Mouse (Mus musculus) intestine, embryonic 16.5 days (tissue): ENCODE measurements around the gene Slc26a10. TPM values are rescaled to one million over a fixed set of nuclear protein-coding genes. Genes with fewer than 3 reads are reported as not detected.

Source experiments
- ATAC-seq: fragments of 200-750 bp; cut with Nextera tagmentation; 2 replicates; pipeline ENCODE4 v1.8.0; 2017; ENCODE audit warnings: moderate TSS enrichment, moderate library complexity
- H3K27ac ChIP-seq: fragments of 300-500 bp; sonication (generic); 2 replicates; pipeline ENCODE4 v1.5.1; 2014; ENCODE audit warnings: mild to moderate bottlenecking, low read length
- H3K27me3 ChIP-seq: fragments of 300-500 bp; sonication (generic); replicated peaks from 2 replicates; pipeline ENCODE4 v1.6.1; 2014; ENCODE audit warnings: low read length, control low read depth, mixed read lengths; ENCODE audit not compliant: control insufficient read depth, insufficient read depth
- H3K36me3 ChIP-seq: fragments of 300-500 bp; sonication (generic); 2 replicates; pipeline ENCODE4 v1.6.1; 2014; ENCODE audit warnings: low read length, control low read depth; ENCODE audit not compliant: control insufficient read depth, insufficient read depth
- H3K4me1 ChIP-seq: fragments of 300-500 bp; sonication (generic); 2 replicates; pipeline ENCODE4 v1.6.1; 2014; ENCODE audit warnings: low read length, control low read depth, mixed read lengths; ENCODE audit not compliant: control insufficient read depth, insufficient read depth
- H3K4me2 ChIP-seq: fragments of 300-500 bp; sonication (generic); 2 replicates; pipeline ENCODE4 v1.6.1; 2014; ENCODE audit warnings: low read depth, low read length, control low read depth
- H3K4me3 ChIP-seq: fragments of 300-500 bp; sonication (generic); 2 replicates; pipeline ENCODE4 v1.5.1; 2014; ENCODE audit warnings: mild to moderate bottlenecking, low read length
- H3K9ac ChIP-seq: fragments of 300-500 bp; sonication (generic); 2 replicates; pipeline ENCODE4 v1.6.1; 2014; ENCODE audit warnings: low read depth, low read length
- H3K9me3 ChIP-seq: fragments of 300-500 bp; sonication (generic); 2 replicates; pipeline ENCODE4 v1.6.1; 2016; ENCODE audit warnings: low read length, control low read depth; ENCODE audit not compliant: control insufficient read depth
- WGBS: fragments of 180-500 bp; shearing (Covaris S2); extraction: QIAGEN DNeasy Blood & Tissue Kit; methylation state at CpG from one replicate; pipeline ENCODE4 v1.1.7; 2014; 5-methylcytosine and 5-hydroxymethylcytosine counted together
- polyA plus RNA-seq: library from polyadenylated mRNA; unstranded; fragments of >200 nt; fragmentation: Nextera tagmentation; extraction: Ambion mirVana; gene quantifications from 2 replicates; pipeline ENCODE4 v1.2.1, GENCODE M21; 2015

Slc26a10 gene
- polyA plus RNA-seq, 1 experiment from 2014 or later, result 1.1 TPM

DNA sequence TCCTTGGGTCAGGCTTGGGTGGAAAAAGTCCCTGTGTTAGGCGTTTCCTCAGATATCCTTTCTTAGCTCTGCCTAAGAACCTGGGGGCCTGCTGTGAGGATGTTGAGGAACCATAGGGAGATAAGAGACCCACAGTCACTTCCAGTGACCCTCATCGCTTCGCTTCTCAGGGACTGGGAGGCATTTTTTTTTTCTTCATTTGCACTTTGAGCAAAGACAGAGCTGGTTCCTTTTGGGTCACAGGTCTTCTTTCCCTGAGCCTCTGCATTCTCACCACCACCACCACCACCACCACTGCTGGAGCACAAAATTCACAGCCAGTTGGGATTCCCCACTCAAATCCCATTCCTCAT lies 226 bp upstream of the Slc26a10 start:
- Histone ChIP-seq H3K4me2 (no peak overlapping the region), H3K4me3 (no peak overlapping the region), H3K27me3 (peaks cover 47% of the 10 kb centered on the region)

GRCm38 (mm10) chr10:127178286-127179027 lies 2.0 kb downstream of the Slc26a10 start:
- no peaks in the 10 kb centered on the region for H3K36me3 ChIP-seq
- H3K27ac ChIP-seq, result no peak overlapping the region
- 6% methylated on average over 41 of the region's 41 CpGs for WGBS
- no peaks in the 10 kb centered on the region for H3K9me3 ChIP-seq
- H3K27me3 ChIP-seq, result peaks cover 45% of the 10 kb centered on the region
- no peak for ATAC-seq
- H3K9ac ChIP-seq, result 0 out of 2 replicates have a peak overlapping the region, but pooled peaks have one; percentile 37
- peak overlapping the region; percentile 69 for H3K4me2 ChIP-seq
- H3K4me3 ChIP-seq, result peak overlapping the region; percentile 45
- H3K4me1 ChIP-seq, result peaks cover 18% of the 10 kb centered on the region

More for the DNA sequence above, 226 bp upstream of the Slc26a10 start:
- ATAC-seq, result no peak
- H3K4me1 ChIP-seq, result peaks cover 26% of the 10 kb centered on the region
- H3K9ac ChIP-seq, result no peak overlapping the region
- H3K36me3 ChIP-seq, result no peaks in the 10 kb centered on the region
- H3K9me3 ChIP-seq, result no peaks in the 10 kb centered on the region
- 43% methylated on average over 3 of the region's 3 CpGs for WGBS
- H3K27ac ChIP-seq, result no peak overlapping the region

DNA sequence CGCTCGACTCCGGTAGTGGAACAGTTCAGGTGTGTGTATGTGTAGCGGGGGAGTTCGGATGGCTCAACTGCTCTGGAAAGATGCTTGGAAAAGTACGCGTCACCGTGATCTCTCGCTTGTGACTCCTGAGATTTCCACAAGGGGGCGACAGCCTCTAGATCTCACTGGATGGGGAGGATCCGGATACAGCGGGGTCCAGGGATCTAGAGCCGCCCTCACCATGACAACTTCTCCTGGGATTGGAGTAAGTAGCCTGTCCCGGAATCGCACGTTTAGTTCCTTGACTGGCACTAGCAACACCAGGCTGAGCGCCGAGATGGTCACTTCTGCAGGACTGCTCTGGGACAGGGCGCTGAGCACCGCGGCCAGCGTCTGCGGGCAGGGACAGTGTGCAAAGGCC lies 2.7 kb downstream of the Slc26a10 start:
- H3K4me2 ChIP-seq, result peak overlapping the region; percentile 69
- peak overlapping the region; percentile 45 for H3K4me3 ChIP-seq
- H3K36me3 ChIP-seq, result no peaks in the 10 kb centered on the region
- peak; percentile 57 for ATAC-seq
- H3K27ac ChIP-seq, result no peak overlapping the region
- 0 out of 2 replicates have a peak overlapping the region, but pooled peaks have one; percentile 37 for H3K9ac ChIP-seq
- H3K9me3 ChIP-seq, result no peaks in the 10 kb centered on the region
- H3K4me1 ChIP-seq, result peaks cover 17% of the 10 kb centered on the region
- peaks cover 45% of the 10 kb centered on the region for H3K27me3 ChIP-seq
- WGBS, result 2% methylated on average over 23 of the region's 23 CpGs

DNA sequence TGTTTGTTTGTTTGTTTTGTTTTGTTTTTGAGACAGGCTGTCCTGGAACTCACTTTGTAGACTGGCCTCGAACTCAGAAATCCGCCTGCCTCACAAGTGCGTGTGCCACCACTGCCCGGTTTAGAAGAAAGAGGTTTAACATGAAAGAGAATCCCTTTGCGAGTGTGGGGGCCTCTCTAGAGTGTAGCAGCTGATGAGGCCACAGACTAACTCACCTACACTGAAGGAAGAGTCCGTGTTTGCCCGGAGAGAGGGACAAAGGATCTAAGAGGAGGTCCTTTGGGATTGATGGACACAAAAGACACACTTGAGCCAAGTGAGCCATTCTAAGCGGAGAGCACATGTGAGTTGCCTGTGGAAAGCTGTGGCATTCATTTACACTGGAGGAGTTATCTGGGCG lies 3.2 kb downstream of the Slc26a10 start:
- H3K4me2 ChIP-seq, result no peak overlapping the region; the same call in 1 of the 2 replicates
- H3K4me3 ChIP-seq, result no peak overlapping the region

DNA sequence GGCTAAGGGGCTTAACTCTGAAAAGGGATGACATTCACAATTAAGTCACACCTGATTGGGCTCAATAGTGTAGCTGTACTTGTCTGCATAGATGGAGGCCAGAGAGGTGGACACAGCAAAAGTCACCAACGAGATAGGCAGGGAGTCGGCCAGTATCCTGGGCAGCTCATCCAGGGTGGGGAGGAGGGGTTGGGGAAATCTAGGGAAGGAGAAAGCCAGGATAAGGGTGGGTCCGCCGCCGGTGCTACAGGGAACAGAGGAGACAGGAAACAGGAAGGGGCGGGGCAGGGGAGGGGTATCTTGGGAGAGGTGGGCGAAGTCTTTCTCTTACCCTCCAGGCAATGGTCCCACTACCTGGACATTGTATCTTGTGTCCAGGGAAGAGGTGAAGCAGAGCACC lies 3.7 kb downstream of the Slc26a10 start:
- Histone ChIP-seq H3K27ac (no peak overlapping the region), H3K4me3 (no peak overlapping the region), H3K4me1 (peaks cover 17% of the 10 kb centered on the region), H3K9me3 (no peaks in the 10 kb centered on the region), H3K9ac (no peak overlapping the region), H3K27me3 (peaks cover 43% of the 10 kb centered on the region), H3K4me2 (no peak overlapping the region), H3K36me3 (no peaks in the 10 kb centered on the region)
- ATAC-seq, result no peak
- 9% methylated on average over 7 of the region's 7 CpGs for WGBS

More for the DNA sequence above, 3.2 kb downstream of the Slc26a10 start:
- 25% methylated on average over 9 of the region's 9 CpGs for WGBS
- Histone ChIP-seq H3K36me3 (no peaks in the 10 kb centered on the region), H3K9ac (no peak overlapping the region), H3K27me3 (peaks cover 45% of the 10 kb centered on the region), H3K27ac (no peak overlapping the region), H3K9me3 (no peaks in the 10 kb centered on the region), H3K4me1 (peaks cover 17% of the 10 kb centered on the region)
- ATAC-seq, result no peak

GRCm38 (mm10) chr10:127176228-127176627 lies 4.2 kb downstream of the Slc26a10 start:
- Histone ChIP-seq H3K36me3 (no peaks in the 10 kb centered on the region), H3K4me2 (no peak overlapping the region), H3K9ac (no peak overlapping the region), H3K4me3 (no peak overlapping the region), H3K27ac (no peak overlapping the region), H3K27me3 (peaks cover 40% of the 10 kb centered on the region), H3K9me3 (no peaks in the 10 kb centered on the region), H3K4me1 (peaks cover 17% of the 10 kb centered on the region)
- ATAC-seq, result no peak
- 47% methylated on average over 3 of the region's 3 CpGs for WGBS

GRCm38 (mm10) chr10:127174170-127174569 lies 6.3 kb downstream of the Slc26a10 start:
- Histone ChIP-seq H3K4me1 (peaks cover 26% of the 10 kb centered on the region), H3K36me3 (no peaks in the 10 kb centered on the region), H3K9me3 (no peaks in the 10 kb centered on the region), H3K27ac (no peak overlapping the region), H3K4me2 (no peak overlapping the region), H3K27me3 (peaks cover 27% of the 10 kb centered on the region), H3K4me3 (no peak overlapping the region), H3K9ac (no peak overlapping the region)
- ATAC-seq, result no peak
- WGBS, result 77% methylated on average over 7 of the region's 7 CpGs

- ATAC-seq, result no peak
- H3K4me3 ChIP-seq, result no peak overlapping the region
- 81% methylated on average over 16 of the region's 16 CpGs for WGBS
- no peaks in the 10 kb centered on the region for H3K36me3 ChIP-seq
- no peak overlapping the region for H3K27ac ChIP-seq
- H3K27me3 ChIP-seq, result peaks cover 20% of the 10 kb centered on the region
- H3K9me3 ChIP-seq, result no peaks in the 10 kb centered on the region
- peaks cover 25% of the 10 kb centered on the region for H3K4me1 ChIP-seq
- H3K9ac ChIP-seq, result no peak overlapping the region
- no peak overlapping the region for H3K4me2 ChIP-seq
Observed at GRCm38 (mm10) chr10:127173148-127174065, 7.0 kb downstream of the Slc26a10 start.

DNA sequence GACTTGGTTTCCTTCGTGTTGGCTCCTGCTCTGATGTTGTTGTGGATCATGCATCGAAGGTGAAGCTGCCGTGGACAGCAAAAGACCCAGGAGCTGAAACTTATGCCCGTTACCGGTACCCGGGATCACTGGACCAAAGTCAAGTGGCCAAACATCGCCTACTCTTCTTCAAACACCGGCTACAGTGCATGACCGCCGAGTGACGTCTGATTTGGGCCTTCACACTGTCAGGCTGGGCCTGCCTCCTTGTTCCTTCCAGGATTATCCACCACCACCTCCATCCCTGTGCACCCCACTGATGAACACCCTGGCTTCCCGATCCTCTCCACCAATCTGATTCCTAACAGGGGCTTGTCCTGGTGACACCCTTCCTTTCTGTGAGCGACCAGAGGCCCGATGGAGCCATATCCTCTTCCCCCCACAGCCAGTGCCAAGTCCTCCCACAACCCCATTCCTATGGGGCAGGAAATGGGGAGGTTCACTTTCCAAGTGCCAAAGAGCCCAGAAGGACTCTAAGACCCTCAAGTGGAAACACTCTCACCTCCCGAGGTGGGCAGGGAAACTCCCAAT lies 8.7 kb downstream of the Slc26a10 start:
- H3K36me3 ChIP-seq, result no peaks in the 10 kb centered on the region; the same call in 1 of the 2 replicates
- no peak overlapping the region for H3K9ac ChIP-seq
- 88% methylated on average over 15 of the region's 15 CpGs for WGBS
- no peak overlapping the region for H3K27ac ChIP-seq
- no peak for ATAC-seq
- no peaks in the 10 kb centered on the region for H3K9me3 ChIP-seq
- H3K4me1 ChIP-seq, result peaks cover 18% of the 10 kb centered on the region
- H3K27me3 ChIP-seq, result peaks cover 8% of the 10 kb centered on the region; the same call in 1 of the 2 replicates
- no peak overlapping the region for H3K4me3 ChIP-seq
- H3K4me2 ChIP-seq, result no peak overlapping the region
